Mouse (Mus musculus) bone marrow, adult 2 months (tissue): ENCODE results near the gene Celf5. TPM values are rescaled to one million over a fixed set of nuclear protein-coding genes. Genes with fewer than 3 reads are reported as not detected.

Experiments used
- H3K27ac ChIP-seq: fragments of 200-500 bp; 2 replicates; pipeline ENCODE4 v1.5.1; 2012; ENCODE audit warnings: low read depth, mild to moderate bottlenecking, control low read depth, inconsistent platforms, low read length; ENCODE audit not compliant: control insufficient read depth, poor library complexity, insufficient read depth
- H3K4me1 ChIP-seq: fragments of 200-500 bp; 2 replicates; pipeline ENCODE4 v1.6.1; 2011; ENCODE audit warnings: low read length; ENCODE audit not compliant: control insufficient read depth, insufficient read depth
- H3K4me3 ChIP-seq: fragments of 200-500 bp; replicated peaks from 2 replicates; pipeline ENCODE3; 2011; ENCODE audit warnings: mild to moderate bottlenecking, low read depth, low read length, control low read depth; ENCODE audit not compliant: control insufficient read depth
- CTCF ChIP-seq: fragments of 200-500 bp; IDR thresholded peaks from 2 replicates; pipeline ENCODE4 v1.5.1; 2011; ENCODE audit warnings: low read length, control low read depth; ENCODE audit not compliant: control insufficient read depth, insufficient read depth
- POLR2A ChIP-seq: fragments of 200-500 bp; IDR thresholded peaks from 2 replicates; pipeline ENCODE4 v1.6.1; 2011; ENCODE audit warnings: low read depth, mild to moderate bottlenecking, control low read depth, low read length, borderline replicate concordance; ENCODE audit not compliant: control insufficient read depth
- WGBS: fragments of 180-500 bp; shearing (Covaris S2); methylation state at CpG from one replicate; pipeline ENCODE4 v1.1.7; 2018; 5-methylcytosine and 5-hydroxymethylcytosine counted together
- polyA plus RNA-seq: library from polyadenylated mRNA; stranded (reverse); fragments of >200 nt; gene quantifications from 2 replicates; pipeline ENCODE4 v1.2.4, GENCODE M21; 2011; ENCODE audit warnings: low replicate concordance; ENCODE audit not compliant: missing spikeins, insufficient read depth, insufficient read length

Gene Celf5
- polyA plus RNA-seq, 1 experiment, result 0.72 TPM

- Histone ChIP-seq H3K4me3 (no peak overlapping the region), H3K27ac (no peak overlapping the region), H3K4me1 (peaks cover 12% of the 10 kb centered on the region)
- TF ChIP-seq CTCF (peak; percentile 71), POLR2A (no peak)
- WGBS, result 19% methylated on average over 4 of the region's 4 CpGs
Observed at GRCm38 (mm10) chr10:81518546-81518945, 36.0 kb upstream of the Celf5 start.

GRCm38 (mm10) chr10:81517227-81517626 lies 34.7 kb upstream of the Celf5 start:
- Histone ChIP-seq H3K27ac (peak overlapping the region; percentile 5; the same call in 1 of the 2 replicates), H3K4me1 (peaks cover 10% of the 10 kb centered on the region), H3K4me3 (no peak overlapping the region)
- TF ChIP-seq POLR2A (no peak), CTCF (no peak)
- WGBS, result 17% methylated on average over 8 of the region's 8 CpGs

- Histone ChIP-seq H3K4me1 (peaks cover 5% of the 10 kb centered on the region), H3K4me3 (no peak overlapping the region), H3K27ac (no peak overlapping the region)
- WGBS, result 90% methylated on average over 5 of the region's 5 CpGs
- TF ChIP-seq POLR2A, result no peak
- TF ChIP-seq CTCF, result no peak
Observed at GRCm38 (mm10) chr10:81513798-81514197, 31.3 kb upstream of the Celf5 start.

- Histone ChIP-seq H3K4me1 (no peaks in the 10 kb centered on the region), H3K27ac (no peak overlapping the region), H3K4me3 (no peak overlapping the region)
- 72% methylated on average over 14 of the region's 14 CpGs for WGBS
- TF ChIP-seq CTCF (no peak), POLR2A (no peak)
Observed at GRCm38 (mm10) chr10:81510246-81510810, 27.8 kb upstream of the Celf5 start.

- Histone ChIP-seq H3K4me3 (no peak overlapping the region), H3K27ac (no peak overlapping the region), H3K4me1 (no peaks in the 10 kb centered on the region)
- 79% methylated on average over 13 of the region's 13 CpGs for WGBS
- TF ChIP-seq POLR2A (no peak), CTCF (no peak)
Observed at GRCm38 (mm10) chr10:81507691-81508489, 25.4 kb upstream of the Celf5 start.

GRCm38 (mm10) chr10:81507095-81507494 lies 24.6 kb upstream of the Celf5 start:
- no peak overlapping the region for H3K27ac ChIP-seq
- H3K4me3 ChIP-seq, result no peak overlapping the region
- peaks cover 1% of the 10 kb centered on the region; the same call in 1 of the 2 replicates for H3K4me1 ChIP-seq
- TF ChIP-seq POLR2A (no peak), CTCF (no peak)
- WGBS, result 79% methylated on average over 6 of the region's 6 CpGs

GRCm38 (mm10) chr10:81505016-81505664 lies 22.6 kb upstream of the Celf5 start:
- Histone ChIP-seq H3K4me1 (peaks cover 1% of the 10 kb centered on the region; the same call in 1 of the 2 replicates), H3K4me3 (no peak overlapping the region), H3K27ac (no peak overlapping the region)
- 70% methylated on average over 15 of the region's 15 CpGs for WGBS
- no peak for TF ChIP-seq POLR2A
- no peak for TF ChIP-seq CTCF

- Histone ChIP-seq H3K4me3 (peak overlapping the region; percentile 11), H3K4me1 (peaks cover 1% of the 10 kb centered on the region; the same call in 1 of the 2 replicates), H3K27ac (no peak overlapping the region)
- WGBS, result 23% methylated on average over 36 of the region's 36 CpGs
- TF ChIP-seq POLR2A (peak; percentile 24; the same call in 1 of the 2 replicates), CTCF (peak; percentile 97)
Observed at GRCm38 (mm10) chr10:81502658-81503057, 20.1 kb upstream of the Celf5 start.
